Mouse (Mus musculus): ENCODE data around the gene Tec.

DNA sequence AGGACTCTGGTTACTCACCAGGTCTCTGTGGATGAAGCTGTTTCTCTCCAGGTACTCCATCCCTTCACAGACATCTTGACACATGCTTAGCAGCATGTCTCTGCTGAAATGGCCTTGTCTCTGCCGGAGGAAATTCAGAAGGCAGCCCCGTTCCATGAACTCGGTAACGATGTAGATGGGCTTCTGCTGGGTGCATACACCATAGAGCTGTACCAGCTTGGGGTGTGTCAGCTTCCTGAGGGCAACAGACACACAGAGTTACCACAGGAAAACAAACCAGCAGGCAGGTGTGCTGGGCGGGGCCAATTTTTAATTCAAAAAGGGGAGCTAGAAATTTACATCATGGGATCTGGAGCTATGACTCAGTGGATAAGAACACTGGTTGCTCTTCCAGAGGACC, 104.7 kb downstream of the Tec start:
- no peak for TF ChIP-seq POLR2A (IDR thresholded peaks at IDR 0.05; ENCODE audit: insufficient read depth, low read length)
- no peak for TF ChIP-seq CTCF (IDR thresholded peaks at IDR 0.05; ENCODE audit: low read depth, low read length)

All from ES-Bruce4 (cell line).